Mouse (Mus musculus): ENCODE measurements at regions not wholly inside any gene's neighbourhood (a gene's known extent, or its start where the extent isn't known, plus 50 kb on each side); places are given as distances from the start of the nearest gene placed in this dataset.

DNA sequence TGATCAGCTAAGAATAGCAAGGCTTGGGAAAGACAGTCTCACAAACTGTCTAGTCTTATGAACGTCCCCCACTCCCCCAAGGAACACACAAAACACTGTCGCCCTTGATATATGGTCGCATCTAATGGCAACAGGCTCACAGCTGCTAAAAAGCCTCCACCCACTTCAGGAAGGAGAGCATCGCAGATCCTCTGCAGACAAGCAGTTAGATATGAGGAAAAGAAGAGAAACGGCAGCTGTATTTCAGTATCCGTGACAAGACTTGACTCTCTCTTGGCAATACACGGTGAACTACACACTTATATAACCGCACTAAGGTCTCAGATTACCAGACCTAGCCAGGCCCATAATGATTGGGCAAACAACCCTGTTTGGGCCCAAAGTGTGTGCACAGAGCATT is 161.5 kb upstream of the Sh3bp4 start:
- H3K27ac ChIP-seq (ENCODE audit: low read depth, low read length), result no peak overlapping the region
- 71% methylated on average over 8 of the region's 8 CpGs for WGBS

DNA sequence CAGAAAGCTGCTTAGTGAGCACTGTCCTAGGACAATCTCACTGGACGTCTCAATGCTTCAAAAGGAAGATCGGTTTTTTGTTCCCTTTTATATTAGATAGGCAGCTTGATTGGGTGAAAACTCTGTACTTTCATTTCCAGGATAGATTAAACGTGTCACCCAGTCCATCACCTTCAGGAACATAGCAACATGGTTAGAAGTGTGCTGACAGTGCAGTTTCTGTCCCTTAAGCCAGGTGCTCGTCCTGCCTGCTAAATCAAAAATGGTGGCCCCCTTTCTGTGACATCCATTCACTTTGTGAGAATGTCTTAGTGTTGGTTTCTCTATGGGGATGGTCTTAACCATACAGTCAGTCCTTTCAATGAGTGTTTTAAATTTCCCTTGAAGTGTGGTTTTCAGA is 160.9 kb upstream of the Sh3bp4 start:
- Histone ChIP-seq H3K27ac (ENCODE audit: low read depth, low read length) (peak overlapping the region; percentile 74), H3K27me3 (ENCODE audit: insufficient read depth, low read length) (no peaks in the 10 kb centered on the region), H3K36me3 (ENCODE audit: insufficient read depth) (no peaks in the 10 kb centered on the region), H3K4me3 (ENCODE audit: low read depth, low read length) (no peak overlapping the region), H3K4me1 (ENCODE audit: insufficient read depth) (peaks cover 11% of the 10 kb centered on the region), H3K4me2 (ENCODE audit: low read depth) (no peak overlapping the region), H3K9ac (no peak overlapping the region), H3K9me3 (ENCODE audit: low read length) (0 out of 2 replicates have a peak, but pooled peaks cover 4% of the 10 kb centered on the region)
- TF ChIP-seq CTCF (IDR thresholded peaks at IDR 0.05; ENCODE audit: low read depth), result no peak
- ATAC-seq (peak; percentile 34; the same call in 1 of the 2 replicates), DNase-seq (no peak)
- 59% methylated on average over 4 of the region's 4 CpGs for WGBS

More for the DNA sequence above, 161.5 kb upstream of the Sh3bp4 start:
- Histone ChIP-seq H3K4me2 (ENCODE audit: low read depth) (no peak overlapping the region), H3K36me3 (ENCODE audit: insufficient read depth) (no peaks in the 10 kb centered on the region), H3K4me3 (ENCODE audit: low read depth, low read length) (no peak overlapping the region), H3K9me3 (ENCODE audit: low read length) (0 out of 2 replicates have a peak, but pooled peaks cover 2% of the 10 kb centered on the region), H3K27me3 (ENCODE audit: insufficient read depth, low read length) (no peaks in the 10 kb centered on the region), H3K4me1 (ENCODE audit: insufficient read depth) (peaks cover 11% of the 10 kb centered on the region), H3K9ac (no peak overlapping the region)
- ATAC-seq (no peak), DNase-seq (peak; percentile 30)
- no peak for TF ChIP-seq CTCF (IDR thresholded peaks at IDR 0.05; ENCODE audit: low read depth)

DNA sequence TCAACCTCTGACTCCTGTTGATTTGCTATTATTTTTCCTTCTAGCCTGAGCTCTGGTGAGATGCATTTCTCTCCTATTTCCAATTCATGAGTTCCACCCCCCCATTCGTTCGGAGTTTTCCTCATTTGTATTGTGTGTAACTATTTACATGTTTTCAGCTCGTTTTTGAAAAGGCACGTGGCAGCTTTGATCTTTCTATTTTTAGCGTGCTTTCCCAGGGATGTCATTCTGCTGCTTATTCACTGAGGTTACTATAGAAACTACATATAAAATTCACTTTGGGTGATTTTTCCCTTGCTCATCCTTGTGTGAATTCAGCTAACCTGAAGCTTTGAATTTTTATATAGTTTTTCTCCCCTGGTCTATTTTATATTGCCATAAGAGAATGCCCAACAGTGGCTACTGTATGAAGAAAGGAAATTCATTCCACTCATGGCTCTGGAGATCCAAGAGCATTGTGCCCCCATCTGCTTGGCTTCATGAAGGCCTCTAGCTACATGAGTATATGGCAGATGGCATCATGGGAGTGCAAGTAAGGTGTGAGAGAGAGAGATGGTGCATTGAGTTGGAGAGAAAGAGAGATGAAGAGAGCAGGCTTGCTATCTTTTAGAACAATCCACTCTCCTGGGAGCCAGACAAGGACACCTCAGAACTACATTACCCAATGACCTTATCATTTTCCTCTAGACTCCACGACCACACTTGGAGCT is 160.2 kb upstream of the Sh3bp4 start:
- 0 out of 2 replicates have a peak, but pooled peaks cover 4% of the 10 kb centered on the region for H3K9me3 ChIP-seq (ENCODE audit: low read length)
- peaks cover 11% of the 10 kb centered on the region for H3K4me1 ChIP-seq (ENCODE audit: insufficient read depth)
- no peak overlapping the region for H3K9ac ChIP-seq
- no peak overlapping the region for H3K4me2 ChIP-seq (ENCODE audit: low read depth)
- H3K36me3 ChIP-seq (ENCODE audit: insufficient read depth), result no peaks in the 10 kb centered on the region
- ATAC-seq (peak; percentile 89), DNase-seq (peak; percentile 71)
- no peak for TF ChIP-seq CTCF (IDR thresholded peaks at IDR 0.05; ENCODE audit: low read depth)
- 15% methylated on average over 6 of the region's 6 CpGs for WGBS
- H3K27ac ChIP-seq (ENCODE audit: low read depth, low read length), result peak overlapping the region; percentile 74
- no peak overlapping the region for H3K4me3 ChIP-seq (ENCODE audit: low read depth, low read length)
- no peaks in the 10 kb centered on the region for H3K27me3 ChIP-seq (ENCODE audit: insufficient read depth, low read length)

DNA sequence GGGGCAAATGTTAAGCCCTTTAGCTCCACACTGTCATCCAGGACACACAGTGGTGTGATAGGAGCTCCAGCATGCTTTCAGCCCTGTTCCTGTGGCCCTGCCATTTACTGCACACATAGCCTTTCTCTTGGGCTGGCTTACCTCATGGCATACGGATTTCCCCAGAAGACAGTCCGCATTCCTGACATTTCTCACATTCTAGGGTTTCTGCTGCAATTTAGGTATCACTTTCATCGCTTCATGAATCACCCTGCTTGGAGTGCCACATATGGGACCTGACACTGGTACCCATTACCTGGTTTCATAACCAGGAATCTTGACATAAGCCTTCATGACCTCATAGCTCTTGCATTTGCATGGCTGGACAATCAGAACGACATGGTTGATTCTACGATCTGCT is 158.5 kb upstream of the Sh3bp4 start:
- DNase-seq, result no peak
- Histone ChIP-seq H3K4me2 (ENCODE audit: low read depth) (no peak overlapping the region), H3K9me3 (ENCODE audit: low read length) (0 out of 2 replicates have a peak, but pooled peaks cover 4% of the 10 kb centered on the region), H3K9ac (no peak overlapping the region), H3K27ac (ENCODE audit: low read depth, low read length) (no peak overlapping the region), H3K4me1 (ENCODE audit: insufficient read depth) (peaks cover 11% of the 10 kb centered on the region), H3K36me3 (ENCODE audit: insufficient read depth) (no peaks in the 10 kb centered on the region), H3K4me3 (ENCODE audit: low read depth, low read length) (no peak overlapping the region), H3K27me3 (ENCODE audit: insufficient read depth, low read length) (no peaks in the 10 kb centered on the region)
- WGBS, result 87% methylated on average over 5 of the region's 5 CpGs
- TF ChIP-seq CTCF (IDR thresholded peaks at IDR 0.05; ENCODE audit: low read depth), result no peak
- ATAC-seq, result no peak

GRCm38 (mm10) chr1:88916531-88917050 is 153.6 kb upstream of the Sh3bp4 start:
- DNase-seq (no peak), ATAC-seq (no peak)
- no peaks in the 10 kb centered on the region for H3K4me1 ChIP-seq (ENCODE audit: insufficient read depth)
- WGBS, result 53% methylated on average over 4 of the region's 4 CpGs
- no peak overlapping the region for H3K4me3 ChIP-seq (ENCODE audit: low read depth, low read length)
- no peak overlapping the region for H3K9ac ChIP-seq
- 0 out of 2 replicates have a peak overlapping the region, but pooled peaks have one; percentile 16 for H3K27ac ChIP-seq (ENCODE audit: low read depth, low read length)
- TF ChIP-seq CTCF (IDR thresholded peaks at IDR 0.05; ENCODE audit: low read depth), result no peak
- H3K36me3 ChIP-seq (ENCODE audit: insufficient read depth), result no peaks in the 10 kb centered on the region
- H3K4me2 ChIP-seq (ENCODE audit: low read depth), result no peak overlapping the region
- 0 out of 2 replicates have a peak, but pooled peaks cover 4% of the 10 kb centered on the region for H3K9me3 ChIP-seq (ENCODE audit: low read length)
- no peaks in the 10 kb centered on the region for H3K27me3 ChIP-seq (ENCODE audit: insufficient read depth, low read length)

DNA sequence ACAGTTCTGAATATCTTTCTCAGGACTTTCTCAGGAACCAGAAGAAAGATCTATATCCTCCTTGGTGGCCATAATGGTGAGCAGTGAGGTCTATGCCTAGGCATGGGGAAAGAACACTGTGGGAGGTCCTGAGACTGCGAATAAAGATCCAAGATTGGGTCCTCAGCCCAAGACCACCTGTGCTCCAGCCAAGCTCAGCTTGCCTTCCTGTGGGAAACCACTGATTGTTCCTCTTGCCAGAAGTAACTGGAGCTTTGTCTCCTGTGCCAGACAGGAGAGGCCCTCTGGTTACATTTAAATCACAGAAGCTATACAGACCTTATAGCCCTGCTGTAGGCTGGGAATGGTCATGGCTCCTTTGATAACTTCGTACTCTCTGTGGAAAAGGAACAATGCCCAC is 148.8 kb upstream of the Sh3bp4 start:
- no peak for DNase-seq
- TF ChIP-seq CTCF (IDR thresholded peaks at IDR 0.05; ENCODE audit: low read depth), result no peak
- ATAC-seq, result no peak
- H3K9ac ChIP-seq, result no peak overlapping the region
- H3K9me3 ChIP-seq (ENCODE audit: low read length), result no peaks in the 10 kb centered on the region
- H3K4me2 ChIP-seq (ENCODE audit: low read depth), result no peak overlapping the region
- H3K4me1 ChIP-seq (ENCODE audit: insufficient read depth), result 0 out of 2 replicates have a peak, but pooled peaks cover 4% of the 10 kb centered on the region
- no peaks in the 10 kb centered on the region for H3K27me3 ChIP-seq (ENCODE audit: insufficient read depth, low read length)
- no peak overlapping the region for H3K4me3 ChIP-seq (ENCODE audit: low read depth, low read length)
- no peaks in the 10 kb centered on the region for H3K36me3 ChIP-seq (ENCODE audit: insufficient read depth)
- no peak overlapping the region for H3K27ac ChIP-seq (ENCODE audit: low read depth, low read length)
- 69% methylated on average over 2 of the region's 2 CpGs for WGBS

Data from forebrain, postnatal 0 days (tissue).